Mouse (Mus musculus) effector memory CD4-positive, alpha-beta T cell, adult 7 months (primary cell): ENCODE results near the gene Rtn4ip1. TPM values are rescaled to one million over a fixed set of nuclear protein-coding genes. Genes with fewer than 3 reads are reported as not detected.

Experiments used
- polyA plus RNA-seq: library from polyadenylated mRNA; unstranded; fragments of 100-300 nt; shearing (Covaris generic); gene quantifications from one replicate; pipeline ENCODE4 v1.2.1, GENCODE M21; 2017

Gene Rtn4ip1
- 11.5 TPM for polyA plus RNA-seq

GRCm38 (mm10) chr10:43901578-43902194 lies at the start of gene Rtn4ip1, which contains the start of gene Qrsl1:
Rtn4ip1 (plus strand) TSS chr10:43901807.
Qrsl1 (minus strand) TSS chr10:43901745.

Other genes starting within 250 kb of the Rtn4ip1 start
- 18.3 TPM for gene Qrsl1, start 62 bp upstream of the Rtn4ip1 start, polyA plus RNA-seq
- 122 TPM for gene Crybg1, start 247.0 kb downstream of the Rtn4ip1 start, polyA plus RNA-seq